ENCODE assay signal across 15 mouse cellular contexts in genomic region chr5:114421561-114422298, GRCm38 (mm10). TPM values are rescaled to one million over a fixed set of nuclear protein-coding genes. Genes with fewer than 3 reads are reported as not detected.
DNase-seq lines count a peak whose midpoint lies in the region; ATAC-seq and TF ChIP-seq lines count a peak whose summit lies in the region.
"Had no signal": no experiment of that assay in that cellular context is flagged by ENCODE, and none has a peak within 500 bp of the region (broad histone marks: within the 10 kb centered on the region; RNA-seq: fewer than 3 reads in every experiment).

No protein-coding gene starts in this region.

- peaks cover 42% of the 10 kb centered on the region for H3K36me3 ChIP-seq in heart, postnatal 0 days (replicated peaks; ENCODE audit: control insufficient read depth, insufficient read depth, low read length)
- peaks cover 52% of the 10 kb centered on the region for H3K36me3 ChIP-seq in embryonic facial prominence, embryonic 10.5 days (replicated peaks)
- H3K36me3 ChIP-seq in kidney, postnatal 0 days (ENCODE audit: insufficient read depth, low read length): peaks cover 40% of the 10 kb centered on the region
- H3K36me3 ChIP-seq in lung, embryonic 15.5 days: peaks cover 41% of the 10 kb centered on the region

- H3K9ac ChIP-seq in heart, postnatal 0 days (replicated peaks; ENCODE audit: low read depth, low read length): no peak overlapping the region
- H3K9ac ChIP-seq in kidney, postnatal 0 days (ENCODE audit: low read depth, low read length): no peak overlapping the region
- no peak overlapping the region for H3K9ac ChIP-seq in lung, embryonic 15.5 days
- H3K9ac ChIP-seq: midbrain, embryonic 15.5 days; neural tube, embryonic 12.5 days had no signal

- no peaks in the 10 kb centered on the region for H3K4me1 ChIP-seq in heart, postnatal 0 days (ENCODE audit: control insufficient read depth, insufficient read depth)
- H3K4me1 ChIP-seq in embryonic facial prominence, embryonic 10.5 days: peaks cover 14% of the 10 kb centered on the region
- peaks cover 6% of the 10 kb centered on the region; the same call in 1 of the 2 replicates for H3K4me1 ChIP-seq in kidney, postnatal 0 days (replicated peaks; ENCODE audit: insufficient read depth, low read length)
- H3K4me1 ChIP-seq in lung, embryonic 15.5 days: peaks cover 26% of the 10 kb centered on the region

- no peaks in the 10 kb centered on the region; the same call in 1 of the 2 replicates for H3K27me3 ChIP-seq in heart, postnatal 0 days (ENCODE audit: control insufficient read depth, insufficient read depth, low read length)
- no peaks in the 10 kb centered on the region for H3K27me3 ChIP-seq in embryonic facial prominence, embryonic 10.5 days (replicated peaks; ENCODE audit: low read depth, poor library complexity, severe bottlenecking)
- no peaks in the 10 kb centered on the region for H3K27me3 ChIP-seq in kidney, postnatal 0 days (ENCODE audit: insufficient read depth, low read length)
- no peaks in the 10 kb centered on the region for H3K27me3 ChIP-seq in lung, embryonic 15.5 days
- H3K27me3 ChIP-seq: midbrain, embryonic 15.5 days; neural tube, embryonic 12.5 days had no signal

- TF ChIP-seq CTCF in heart, postnatal 0 days (IDR thresholded peaks at IDR 0.05; ENCODE audit: low read depth): no peak
- TF ChIP-seq CTCF in kidney, postnatal 0 days (IDR thresholded peaks at IDR 0.05; ENCODE audit: low read depth): no peak

- H3K9me3 ChIP-seq in heart, postnatal 0 days (replicated peaks; ENCODE audit: control insufficient read depth, low read length): no peaks in the 10 kb centered on the region
- H3K9me3 ChIP-seq in embryonic facial prominence, embryonic 10.5 days: no peaks in the 10 kb centered on the region
- no peaks in the 10 kb centered on the region for H3K9me3 ChIP-seq in kidney, postnatal 0 days (replicated peaks; ENCODE audit: low read length)
- no peaks in the 10 kb centered on the region for H3K9me3 ChIP-seq in lung, embryonic 15.5 days
- H3K9me3 ChIP-seq: G1E; midbrain, embryonic 15.5 days; neural tube, embryonic 12.5 days had no signal

- TF ChIP-seq EP300 in heart, postnatal 0 days (IDR thresholded peaks at IDR 0.05; ENCODE audit: low read depth): no peak

- peak; percentile 9; the same call in 1 of the 2 replicates for ATAC-seq in heart, postnatal 0 days (ENCODE audit: insufficient read depth, low read depth)
- ATAC-seq in kidney, postnatal 0 days (replicated peaks; ENCODE audit: low FRiP score, low read depth): no peak
- ATAC-seq in lung, embryonic 15.5 days (ENCODE audit: borderline replicate concordance, extremely low read depth, low FRiP score, low TSS enrichment): 0 out of 2 replicates have a peak, but pooled peaks have one; percentile 15
- ATAC-seq: midbrain, embryonic 15.5 days had no signal

- H3K27ac ChIP-seq in heart, postnatal 0 days (ENCODE audit: low read depth): no peak overlapping the region
- H3K27ac ChIP-seq in embryonic facial prominence, embryonic 10.5 days (replicated peaks): 0 out of 2 replicates have a peak overlapping the region, but pooled peaks have one; percentile 21
- H3K27ac ChIP-seq in kidney, postnatal 0 days: 0 out of 2 replicates have a peak overlapping the region, but pooled peaks have one; percentile 25
- no peak overlapping the region for H3K27ac ChIP-seq in lung, embryonic 15.5 days
- H3K27ac ChIP-seq: midbrain, embryonic 15.5 days; neural tube, embryonic 12.5 days had no signal

- WGBS in heart, postnatal 0 days: 56% methylated on average over 11 of the region's 11 CpGs
- WGBS in embryonic facial prominence, embryonic 10.5 days: 78% methylated on average over 11 of the region's 11 CpGs
- 43% methylated on average over 11 of the region's 11 CpGs for WGBS in kidney, postnatal 0 days
- WGBS in lung, embryonic 15.5 days: 49% methylated on average over 11 of the region's 11 CpGs

- no peak overlapping the region for H3K4me3 ChIP-seq in heart, postnatal 0 days (ENCODE audit: low read depth, low read length)
- H3K4me3 ChIP-seq in embryonic facial prominence, embryonic 10.5 days: no peak overlapping the region
- H3K4me3 ChIP-seq in kidney, postnatal 0 days (replicated peaks; ENCODE audit: low read depth, low read length): no peak overlapping the region
- H3K4me3 ChIP-seq in lung, embryonic 15.5 days: no peak overlapping the region
- H3K4me3 ChIP-seq: midbrain, embryonic 15.5 days; neural tube, embryonic 12.5 days had no signal

- no peak for DNase-seq in heart, postnatal 0 days (ENCODE audit: low spot score)
- no peak for DNase-seq in heart, adult 11 months
- DNase-seq in embryonic facial prominence, embryonic 10.5 days (ENCODE audit: low spot score): no peak
- no peak for DNase-seq in kidney, postnatal 0 days (ENCODE audit: low spot score)
- no peak for DNase-seq in ovary, adult 18-20 months (ENCODE audit: low spot score)
- DNase-seq in spleen, adult 12 weeks (ENCODE audit: low spot score): no peak
- DNase-seq: adrenal gland, postnatal 14 days; cerebellum, postnatal 25 days; layer of hippocampus, adult 9-11 months; retina, postnatal 1 day; thymus, postnatal 25 days had no signal

- H3K4me2 ChIP-seq in heart, postnatal 0 days (ENCODE audit: low read depth, low read length): no peak overlapping the region
- no peak overlapping the region for H3K4me2 ChIP-seq in kidney, postnatal 0 days (ENCODE audit: low read length)
- peak overlapping the region; percentile 26; the same call in 1 of the 2 replicates for H3K4me2 ChIP-seq in lung, embryonic 15.5 days
- H3K4me2 ChIP-seq: midbrain, embryonic 15.5 days; neural tube, embryonic 12.5 days had no signal

RNA-seq across cellular contexts. Expression of gene Mmab, which starts 22.1 kb away (rescaled TPM):
- 14.0 and 19.7 TPM in 2 replicates for total RNA-seq in heart, postnatal 0 days (2014; rRNA removed; ENCODE audit: low replicate concordance)
- 17.0 and 18.3 TPM in 2 replicates for polyA plus RNA-seq in heart, postnatal 0 days (2015; fragmentation: Nextera tagmentation; extraction: Ambion mirVana)
- 33.2 and 34.4 TPM in 2 replicates for polyA plus RNA-seq in embryonic facial prominence, embryonic 10.5 days (2016; fragmentation: Nextera tagmentation; extraction: Ambion mirVana)
- polyA plus RNA-seq in kidney, postnatal 0 days (2015; fragmentation: Nextera tagmentation; extraction: Ambion mirVana): 18.9 and 22.8 TPM in 2 replicates
- polyA plus RNA-seq in lung, embryonic 15.5 days (2015; fragmentation: Nextera tagmentation; extraction: Ambion mirVana): 30.5 and 31.0 TPM in 2 replicates

RNA-seq across cellular contexts. Expression of gene Mvk, which starts 22.3 kb away (rescaled TPM):
- 22.2 and 24.6 TPM in 2 replicates for total RNA-seq in heart, postnatal 0 days (2014; rRNA removed; ENCODE audit: low replicate concordance)
- polyA plus RNA-seq in heart, postnatal 0 days (2015; fragmentation: Nextera tagmentation; extraction: Ambion mirVana): 12.6 and 13.3 TPM in 2 replicates
- polyA plus RNA-seq in embryonic facial prominence, embryonic 10.5 days (2016; fragmentation: Nextera tagmentation; extraction: Ambion mirVana): 54.9 and 55.0 TPM in 2 replicates
- 29.3 and 31.7 TPM in 2 replicates for polyA plus RNA-seq in kidney, postnatal 0 days (2015; fragmentation: Nextera tagmentation; extraction: Ambion mirVana)
- polyA plus RNA-seq in lung, embryonic 15.5 days (2015; fragmentation: Nextera tagmentation; extraction: Ambion mirVana): 39.2 and 43.8 TPM in 2 replicates

RNA-seq across cellular contexts. Expression of gene Ube3b, which starts 41.3 kb away (rescaled TPM):
- total RNA-seq in heart, postnatal 0 days (2014; rRNA removed; ENCODE audit: low replicate concordance): 57.7 and 72.1 TPM in 2 replicates
- polyA plus RNA-seq in heart, postnatal 0 days (2015; fragmentation: Nextera tagmentation; extraction: Ambion mirVana): 28.2 and 30.5 TPM in 2 replicates
- 54.3 and 54.8 TPM in 2 replicates for polyA plus RNA-seq in embryonic facial prominence, embryonic 10.5 days (2016; fragmentation: Nextera tagmentation; extraction: Ambion mirVana)
- 28.6 and 30.8 TPM in 2 replicates for polyA plus RNA-seq in kidney, postnatal 0 days (2015; fragmentation: Nextera tagmentation; extraction: Ambion mirVana)
- 43.4 and 46.5 TPM in 2 replicates for polyA plus RNA-seq in lung, embryonic 15.5 days (2015; fragmentation: Nextera tagmentation; extraction: Ambion mirVana)

RNA-seq across cellular contexts. Expression of gene Kctd10, which starts 41.4 kb away (rescaled TPM):
- 83.4 and 113 TPM in 2 replicates for total RNA-seq in heart, postnatal 0 days (2014; rRNA removed; ENCODE audit: low replicate concordance)
- polyA plus RNA-seq in heart, postnatal 0 days (2015; fragmentation: Nextera tagmentation; extraction: Ambion mirVana): 59.8 and 64.2 TPM in 2 replicates
- polyA plus RNA-seq in embryonic facial prominence, embryonic 10.5 days (2016; fragmentation: Nextera tagmentation; extraction: Ambion mirVana): 112 and 116 TPM in 2 replicates
- polyA plus RNA-seq in kidney, postnatal 0 days (2015; fragmentation: Nextera tagmentation; extraction: Ambion mirVana): 80.5 and 89.7 TPM in 2 replicates
- 169 and 176 TPM in 2 replicates for polyA plus RNA-seq in lung, embryonic 15.5 days (2015; fragmentation: Nextera tagmentation; extraction: Ambion mirVana)

Comparison
In these comparisons a context has a peak if more than half of its experiments do, and no peak if none do; other contexts are left out.
1. H3K27ac ChIP-seq: peak in embryonic facial prominence, embryonic 10.5 days (single experiment) and kidney, postnatal 0 days (single experiment); none in heart, postnatal 0 days (single experiment) and lung, embryonic 15.5 days (single experiment).